In the genomic region with DNA sequence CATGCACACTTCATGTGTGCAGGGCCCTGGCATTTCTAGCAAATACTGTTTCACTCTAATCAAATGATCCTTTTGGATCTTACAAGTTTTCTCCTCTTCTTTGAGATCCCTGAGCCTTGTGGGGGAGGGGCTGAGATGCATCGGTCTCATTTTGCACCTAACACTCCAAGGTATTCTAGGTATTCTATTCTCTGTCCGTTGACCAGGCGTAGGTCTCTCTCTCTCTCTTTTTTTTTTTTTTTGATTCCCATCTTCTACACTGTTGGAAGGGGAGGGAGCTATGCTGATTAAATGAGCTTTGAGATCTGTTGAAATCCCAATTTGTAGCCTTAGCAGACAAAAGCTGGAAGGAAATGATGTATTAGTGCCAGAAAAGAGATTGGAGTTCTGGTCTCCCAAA, we compare ENCODE assay signal across 29 mouse cellular contexts. TPM values are rescaled to one million over a fixed set of nuclear protein-coding genes. Genes with fewer than 3 reads are reported as not detected.
A peak's percentile ranks its signal among the peaks of the same experiment; 100 is the strongest.
DNase-seq lines count a peak whose midpoint lies in the region; ATAC-seq lines count a peak whose summit lies in the region.
"Had no signal": no experiment of that assay in that cellular context is flagged by ENCODE, and none has a peak within 500 bp of the region (broad histone marks: within the 10 kb centered on the region; RNA-seq: fewer than 3 reads in every experiment).

No protein-coding gene starts in this region.

- H3K4me3 ChIP-seq in erythroblast, embryonic 14.5 days (replicated peaks) = peak overlapping the region; percentile 57
- peak overlapping the region; percentile 27 for H3K4me3 ChIP-seq in liver, embryonic 15.5 days (replicated peaks)
- H3K4me3 ChIP-seq: embryonic facial prominence, embryonic 12.5 days; forebrain, embryonic 12.5 days; midbrain, embryonic 10.5 days; midbrain, embryonic 15.5 days; neural tube, embryonic 15.5 days had no signal

- H3K4me2 ChIP-seq in liver, embryonic 15.5 days = peak overlapping the region; percentile 51
- H3K4me2 ChIP-seq: embryonic facial prominence, embryonic 12.5 days; forebrain, embryonic 12.5 days; lung, embryonic 14.5 days; midbrain, embryonic 15.5 days; neural tube, embryonic 15.5 days had no signal

- peaks cover 80% of the 10 kb centered on the region for H3K36me3 ChIP-seq in erythroblast, embryonic 14.5 days (ENCODE audit: control insufficient read depth)
- peaks cover 43% of the 10 kb centered on the region for H3K36me3 ChIP-seq in liver, embryonic 15.5 days (replicated peaks)
- H3K36me3 ChIP-seq: embryonic facial prominence, embryonic 12.5 days; midbrain, embryonic 15.5 days had no signal

- DNase-seq in R1 (ENCODE audit: low read depth, low spot score) (peak; percentile 26), liver (peak; percentile 41)
- DNase-seq in adrenal gland, postnatal 14 days = no peak
- DNase-seq in spleen, adult 18-20 months = no peak
- DNase-seq: adrenal gland, postnatal 25 days; cerebellum, adult 9-11 months; embryo, embryonic 11 days; forebrain, postnatal 0 days; kidney, adult 8-10 months; kidney, postnatal 4 days; left cerebral cortex, postnatal 4 days; lung, embryonic 14.5 days; lung, postnatal 14 days; retina, postnatal 1 day; thymus, adult 18-20 months; thymus, postnatal 25 days had no signal

- no peaks in the 10 kb centered on the region for H3K27me3 ChIP-seq in erythroblast, embryonic 14.5 days (ENCODE audit: control insufficient read depth)
- no peaks in the 10 kb centered on the region for H3K27me3 ChIP-seq in liver, embryonic 15.5 days
- H3K27me3 ChIP-seq: CH12.LX; embryonic facial prominence, embryonic 12.5 days; forebrain, embryonic 12.5 days; midbrain, embryonic 15.5 days; neural tube, embryonic 15.5 days had no signal

- H3K9me3 ChIP-seq in erythroblast, embryonic 14.5 days (ENCODE audit: control insufficient read depth, low read length) = no peaks in the 10 kb centered on the region
- no peaks in the 10 kb centered on the region for H3K9me3 ChIP-seq in liver, embryonic 15.5 days (replicated peaks)
- H3K9me3 ChIP-seq: embryonic facial prominence, embryonic 12.5 days; forebrain, embryonic 12.5 days; midbrain, embryonic 10.5 days; midbrain, embryonic 15.5 days; neural tube, embryonic 15.5 days had no signal

- ATAC-seq in erythroblast, adult 5-6 weeks (replicated peaks; ENCODE audit: low FRiP score, poor library complexity, severe bottlenecking) = no peak
- ATAC-seq in liver, embryonic 15.5 days (ENCODE audit: insufficient read depth) = peak; percentile 32
- ATAC-seq in inflammation-experienced regulatory T-cells, adult 6 months = no peak
- ATAC-seq: forebrain, postnatal 0 days; hindbrain, embryonic 16.5 days had no signal

- 34% methylated on average over 3 of the region's 3 CpGs for WGBS in liver, embryonic 15.5 days (ENCODE audit: insufficient replicate concordance)

- peak overlapping the region; percentile 41 for H3K9ac ChIP-seq in liver, embryonic 15.5 days
- H3K9ac ChIP-seq: embryonic facial prominence, embryonic 12.5 days; forebrain, embryonic 12.5 days; forebrain, postnatal 0 days; lung, embryonic 14.5 days; midbrain, embryonic 15.5 days; neural tube, embryonic 15.5 days had no signal

- H3K27ac ChIP-seq in liver, embryonic 15.5 days (replicated peaks) = peak overlapping the region; percentile 93
- H3K27ac ChIP-seq: embryonic facial prominence, embryonic 12.5 days; forebrain, embryonic 12.5 days; kidney, postnatal 0 days; midbrain, embryonic 15.5 days; neural tube, embryonic 15.5 days; stomach, postnatal 0 days had no signal

- peaks cover 95% of the 10 kb centered on the region for H3K4me1 ChIP-seq in erythroblast, embryonic 14.5 days (ENCODE audit: control insufficient read depth)
- peaks cover 93% of the 10 kb centered on the region for H3K4me1 ChIP-seq in liver, embryonic 15.5 days (replicated peaks)
- H3K4me1 ChIP-seq: embryonic facial prominence, embryonic 12.5 days; forebrain, embryonic 12.5 days; midbrain, embryonic 10.5 days had no signal

RNA-seq across cellular contexts. Expression of a gene that starts 8.2 kb away (rescaled TPM):
- 4.9 and 5.3 TPM in 2 replicates for polyA plus RNA-seq in erythroblast, embryonic 14.5 days (2012)
- total RNA-seq in erythroblast, adult 5-6 weeks (2015; ENCODE audit: low replicate concordance) = 21.1 and 27.8 TPM in 2 replicates
- total RNA-seq in erythroblast, adult 5-6 weeks (2017; ENCODE audit: low replicate concordance) = 17.6 and 24.6 TPM in 2 replicates
- polyA plus RNA-seq in liver, embryonic 15.5 days (2015; fragmentation: Nextera tagmentation; extraction: Ambion mirVana) = 24.1 and 26.4 TPM in 2 replicates
- polyA plus RNA-seq in inflammation-experienced regulatory T-cells, adult 6 months (2017; shearing (Covaris generic)) = under 1 TPM in 2 of 3 experiments, not detected in 1; 0.19 to 0.25 TPM
- total RNA-seq in adrenal gland, postnatal 14 days (2021) = 10.5 and 13.9 TPM in 2 replicates
- total RNA-seq: CH12.LX had no signal

Comparison
In these comparisons a context has a peak if more than half of its experiments do, and no peak if none do; other contexts are left out.
1. DNase-seq: peak in R1 (single experiment) and liver (single experiment); none in adrenal gland, postnatal 14 days (single experiment) and spleen, adult 18-20 months (0 of 2).